Mouse (Mus musculus): Measurements from ENCODE around the gene Opn1sw. TPM values are rescaled to one million over a fixed set of nuclear protein-coding genes. Genes with fewer than 3 reads are reported as not detected.

Gene Opn1sw
- total RNA-seq (2021): under 1 TPM in 1 of 2 experiments, not detected in 1; 0.32 TPM

GRCm38 (mm10) chr6:29388052-29388518, at the start of gene Opn1sw:
Opn1sw (minus strand) TSS chr6:29388468.
- intact Hi-C loops (cut with DNase I): no loop called here

GRCm38 (mm10) chr6:29436461-29436934, 48.2 kb upstream of the Opn1sw start:
- no peak for DNase-seq (ENCODE audit: low spot score in 2 of 2)
- intact Hi-C loops (cut with DNase I): no loop called here

More at GRCm38 (mm10) chr6:29388052-29388518, at the start of gene Opn1sw:
- no peak for DNase-seq (ENCODE audit: low spot score in 2 of 2)

- DNase-seq (ENCODE audit: low spot score in 2 of 2): no peak
- intact Hi-C loops (cut with DNase I): no loop called here
Measured at GRCm38 (mm10) chr6:29435940-29436451, 47.7 kb upstream of the Opn1sw start.

GRCm38 (mm10) chr6:29434911-29435691, 46.8 kb upstream of the Opn1sw start:
- DNase-seq (ENCODE audit: low spot score in 2 of 2): no peak
- intact Hi-C loops (cut with DNase I): no loop called here

GRCm38 (mm10) chr6:29433804-29434795, 45.8 kb upstream of the Opn1sw start:
- DNase-seq (ENCODE audit: low spot score in 2 of 2): no peak
- intact Hi-C loops (cut with DNase I): no loop called here

GRCm38 (mm10) chr6:29433038-29433803, 45.0 kb upstream of the Opn1sw start, which contains the start of gene Flnc:
Flnc (plus strand) TSS chr6:29433256.
- intact Hi-C loops (cut with DNase I): no loop called here
- peak in 1 of 2 experiments; percentile 6 for DNase-seq (ENCODE audit: low spot score in 2 of 2)

GRCm38 (mm10) chr6:29432676-29433037, 44.4 kb upstream of the Opn1sw start:
- DNase-seq (ENCODE audit: low spot score in 2 of 2): no peak
- intact Hi-C loops (cut with DNase I): no loop called here

- intact Hi-C loops (cut with DNase I): no loop called here
- no peak for DNase-seq (ENCODE audit: low spot score in 2 of 2)
Measured at GRCm38 (mm10) chr6:29432156-29432555, 43.9 kb upstream of the Opn1sw start.

- no peak for DNase-seq (ENCODE audit: low spot score in 2 of 2)
- intact Hi-C loops (cut with DNase I): no loop called here
Measured at GRCm38 (mm10) chr6:29431473-29431872, 43.2 kb upstream of the Opn1sw start.

- DNase-seq (ENCODE audit: low spot score in 2 of 2): peak in 1 of 2 experiments; percentile 26
- intact Hi-C loops (cut with DNase I): no loop called here
Measured at GRCm38 (mm10) chr6:29430681-29431420, 42.6 kb upstream of the Opn1sw start.

- no peak for DNase-seq (ENCODE audit: low spot score in 2 of 2)
- intact Hi-C loops (cut with DNase I): no loop called here
Measured at GRCm38 (mm10) chr6:29428171-29428570, 39.9 kb upstream of the Opn1sw start.

GRCm38 (mm10) chr6:29426331-29426730, 38.1 kb upstream of the Opn1sw start:
- intact Hi-C loops (cut with DNase I): no loop called here
- DNase-seq (ENCODE audit: low spot score in 2 of 2): no peak

GRCm38 (mm10) chr6:29425118-29425517, 36.9 kb upstream of the Opn1sw start:
- DNase-seq (ENCODE audit: low spot score in 2 of 2): no peak
- intact Hi-C loops (cut with DNase I): no loop called here

- DNase-seq (ENCODE audit: low spot score in 2 of 2): no peak
- intact Hi-C loops (cut with DNase I): no loop called here
Measured at GRCm38 (mm10) chr6:29420596-29420995, 32.3 kb upstream of the Opn1sw start.

- intact Hi-C loops (cut with DNase I): no loop called here
- no peak for DNase-seq (ENCODE audit: low spot score in 2 of 2)
Measured at GRCm38 (mm10) chr6:29415446-29415845, 27.2 kb upstream of the Opn1sw start.

GRCm38 (mm10) chr6:29406412-29406811, 18.1 kb upstream of the Opn1sw start:
- intact Hi-C loops (cut with DNase I): no loop called here
- DNase-seq (ENCODE audit: low spot score in 2 of 2): peak in 1 of 2 experiments; percentile 61

- intact Hi-C loops (cut with DNase I): no loop called here
- DNase-seq (ENCODE audit: low spot score in 2 of 2): no peak
Measured at GRCm38 (mm10) chr6:29402693-29403342, 14.6 kb upstream of the Opn1sw start.

GRCm38 (mm10) chr6:29399851-29400250, 11.6 kb upstream of the Opn1sw start:
- intact Hi-C loops (cut with DNase I): no loop called here
- DNase-seq (ENCODE audit: low spot score in 2 of 2): no peak

Measured in left cerebral cortex, postnatal 25 days (tissue).